Mouse (Mus musculus) intestine, embryonic 16.5 days (tissue): ENCODE data around the gene Aym1. TPM values are rescaled to one million over a fixed set of nuclear protein-coding genes. Genes with fewer than 3 reads are reported as not detected.

Experiments
- ATAC-seq: fragments of 200-750 bp; cut with Nextera tagmentation; 2 replicates; pipeline ENCODE4 v1.8.0; 2017; ENCODE audit warnings: moderate TSS enrichment, moderate library complexity
- H3K27ac ChIP-seq: fragments of 300-500 bp; sonication (generic); 2 replicates; pipeline ENCODE4 v1.5.1; 2014; ENCODE audit warnings: mild to moderate bottlenecking, low read length
- H3K27me3 ChIP-seq: fragments of 300-500 bp; sonication (generic); replicated peaks from 2 replicates; pipeline ENCODE4 v1.6.1; 2014; ENCODE audit warnings: low read length, control low read depth, mixed read lengths; ENCODE audit not compliant: control insufficient read depth, insufficient read depth
- H3K36me3 ChIP-seq: fragments of 300-500 bp; sonication (generic); 2 replicates; pipeline ENCODE4 v1.6.1; 2014; ENCODE audit warnings: low read length, control low read depth; ENCODE audit not compliant: control insufficient read depth, insufficient read depth
- H3K4me1 ChIP-seq: fragments of 300-500 bp; sonication (generic); 2 replicates; pipeline ENCODE4 v1.6.1; 2014; ENCODE audit warnings: low read length, control low read depth, mixed read lengths; ENCODE audit not compliant: control insufficient read depth, insufficient read depth
- H3K4me2 ChIP-seq: fragments of 300-500 bp; sonication (generic); 2 replicates; pipeline ENCODE4 v1.6.1; 2014; ENCODE audit warnings: low read depth, low read length, control low read depth
- H3K4me3 ChIP-seq: fragments of 300-500 bp; sonication (generic); 2 replicates; pipeline ENCODE4 v1.5.1; 2014; ENCODE audit warnings: mild to moderate bottlenecking, low read length
- H3K9ac ChIP-seq: fragments of 300-500 bp; sonication (generic); 2 replicates; pipeline ENCODE4 v1.6.1; 2014; ENCODE audit warnings: low read depth, low read length
- H3K9me3 ChIP-seq: fragments of 300-500 bp; sonication (generic); 2 replicates; pipeline ENCODE4 v1.6.1; 2016; ENCODE audit warnings: low read length, control low read depth; ENCODE audit not compliant: control insufficient read depth
- WGBS: fragments of 180-500 bp; shearing (Covaris S2); extraction: QIAGEN DNeasy Blood & Tissue Kit; methylation state at CpG from one replicate; pipeline ENCODE4 v1.1.7; 2014; 5-methylcytosine and 5-hydroxymethylcytosine counted together
- polyA plus RNA-seq: library from polyadenylated mRNA; unstranded; fragments of >200 nt; fragmentation: Nextera tagmentation; extraction: Ambion mirVana; gene quantifications from 2 replicates; pipeline ENCODE4 v1.2.1, GENCODE M21; 2015

The Aym1 gene
- not detected in 2 replicates for polyA plus RNA-seq

DNA sequence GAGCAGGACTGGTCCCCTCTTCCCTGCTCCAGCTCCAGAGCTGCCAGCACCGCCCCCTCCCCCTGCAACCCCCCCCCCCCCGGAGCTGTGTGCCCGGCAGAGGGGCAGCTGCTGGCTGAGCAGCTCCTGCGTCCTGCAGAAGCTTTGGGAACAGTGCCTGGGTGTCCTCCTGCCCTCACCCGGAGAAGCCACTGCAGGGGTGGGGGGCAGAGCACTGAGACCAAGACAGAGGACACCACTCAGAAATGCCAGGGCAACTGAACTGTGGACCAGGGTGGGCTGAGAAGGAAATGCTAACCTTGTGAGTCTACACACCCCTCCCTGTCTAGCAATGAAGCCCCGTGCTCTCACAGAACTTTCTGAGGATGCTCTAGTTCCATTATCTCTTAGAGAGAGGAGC lies at the start of gene Aym1:
Aym1 (plus strand) TSS at position 109 of the 400 bp plus-strand sequence.
- Histone ChIP-seq H3K9me3 (no peaks in the 10 kb centered on the region), H3K9ac (no peak within 1 kb of the TSS), H3K4me2 (no peak within 1 kb of the TSS), H3K36me3 (no peaks in the 10 kb centered on the region), H3K4me1 (peaks cover 2% of the 10 kb centered on the region; the same call in 1 of the 2 replicates), H3K4me3 (no peak within 1 kb of the TSS), H3K27ac (no peak within 1 kb of the TSS), H3K27me3 (no peaks in the 10 kb centered on the region; the same call in 1 of the 2 replicates)
- WGBS, result 33% methylated on average over 4 of the region's 6 CpGs
- no peak for ATAC-seq

GRCm38 (mm10) chr5:113309491-113310376 lies 47.4 kb upstream of the Aym1 start:
- ATAC-seq, result no peak
- Histone ChIP-seq H3K36me3 (no peaks in the 10 kb centered on the region), H3K4me3 (peak overlapping the region; percentile 65), H3K27ac (no peak overlapping the region), H3K9ac (peak overlapping the region; percentile 76), H3K4me2 (peak overlapping the region; percentile 96), H3K27me3 (peaks cover 13% of the 10 kb centered on the region; the same call in 1 of the 2 replicates), H3K4me1 (peaks cover 14% of the 10 kb centered on the region; the same call in 1 of the 2 replicates), H3K9me3 (no peaks in the 10 kb centered on the region)
- WGBS, result 60% methylated on average over 22 of the region's 22 CpGs

- Histone ChIP-seq H3K4me2 (peak within 1 kb of the TSS; percentile 96), H3K9ac (peak within 1 kb of the TSS; percentile 76), H3K9me3 (no peaks in the 10 kb centered on the region), H3K27me3 (peaks cover 16% of the 10 kb centered on the region; the same call in 1 of the 2 replicates), H3K27ac (no peak within 1 kb of the TSS), H3K4me3 (peak within 1 kb of the TSS; percentile 65), H3K36me3 (no peaks in the 10 kb centered on the region), H3K4me1 (peaks cover 14% of the 10 kb centered on the region; the same call in 1 of the 2 replicates)
- WGBS, result 2% methylated on average over 50 of the region's 53 CpGs
- peak; percentile 88 for ATAC-seq
Observed at GRCm38 (mm10) chr5:113310377-113311003, 46.6 kb upstream of the Aym1 start, which contains the start of gene Sgsm1. Sgsm1 (minus strand) TSS chr5:113310786.

GRCm38 (mm10) chr5:113313998-113314397 lies 43.1 kb upstream of the Aym1 start:
- 0 out of 2 replicates have a peak, but pooled peaks have one; percentile 42 for ATAC-seq
- Histone ChIP-seq H3K4me1 (0 out of 2 replicates have a peak, but pooled peaks cover 2% of the 10 kb centered on the region), H3K9ac (no peak overlapping the region), H3K27me3 (peaks cover 9% of the 10 kb centered on the region; the same call in 1 of the 2 replicates), H3K4me2 (no peak overlapping the region), H3K27ac (no peak overlapping the region), H3K9me3 (no peaks in the 10 kb centered on the region), H3K4me3 (no peak overlapping the region), H3K36me3 (no peaks in the 10 kb centered on the region)
- WGBS, result under 1% methylated on average over 24 of the region's 24 CpGs

DNA sequence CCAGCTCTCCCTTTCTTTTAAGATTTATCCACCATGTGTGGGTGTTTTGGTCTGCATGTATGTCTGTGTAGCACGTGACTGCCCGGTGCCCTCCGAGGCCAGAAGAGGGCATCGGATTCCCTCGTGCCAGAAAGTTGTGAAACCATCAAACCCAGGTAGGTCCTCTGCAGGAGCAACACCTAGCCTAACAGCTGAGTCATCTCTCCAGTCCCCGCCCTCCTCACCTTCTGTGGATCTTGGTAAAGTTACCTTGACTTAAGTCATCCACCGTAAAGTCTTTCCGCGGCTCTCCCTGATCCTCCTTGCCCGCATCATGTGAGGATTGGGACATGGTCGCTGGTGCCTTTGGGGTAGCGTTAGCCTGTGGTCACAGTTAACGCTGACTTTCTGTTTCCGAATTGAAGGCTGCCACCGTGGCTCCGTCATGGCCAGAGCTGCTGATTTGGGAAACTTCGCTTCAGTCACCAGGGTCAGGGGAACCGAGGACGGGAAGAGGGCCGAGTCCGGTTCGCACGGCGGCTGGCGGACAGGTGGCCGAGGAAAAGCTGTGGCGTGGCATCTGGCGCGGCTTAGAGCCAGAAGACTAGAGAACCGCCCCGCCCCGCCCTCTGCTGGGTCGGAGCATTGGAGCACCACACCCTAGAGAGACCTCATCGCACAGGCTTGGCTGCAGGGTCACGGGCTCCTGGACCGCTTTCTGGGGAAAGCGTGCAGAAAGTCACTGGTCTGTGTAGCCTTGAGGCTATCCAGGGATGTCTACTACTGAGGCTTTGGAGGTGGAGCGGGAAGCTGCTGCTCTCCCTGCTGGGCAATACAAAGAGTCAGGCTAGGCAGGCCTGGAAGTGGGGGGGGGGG lies 33.1 kb upstream of the Aym1 start:
- no peaks in the 10 kb centered on the region for H3K9me3 ChIP-seq
- peaks cover 2% of the 10 kb centered on the region; the same call in 1 of the 2 replicates for H3K27me3 ChIP-seq
- peaks cover 9% of the 10 kb centered on the region for H3K4me1 ChIP-seq
- H3K36me3 ChIP-seq, result no peaks in the 10 kb centered on the region
- WGBS, result 3% methylated on average over 38 of the region's 38 CpGs
- peak overlapping the region; percentile 43 for H3K4me3 ChIP-seq
- H3K9ac ChIP-seq, result 0 out of 2 replicates have a peak overlapping the region, but pooled peaks have one; percentile 41
- ATAC-seq, result peak; percentile 73
- H3K4me2 ChIP-seq, result peak overlapping the region; percentile 80
- H3K27ac ChIP-seq, result no peak overlapping the region

DNA sequence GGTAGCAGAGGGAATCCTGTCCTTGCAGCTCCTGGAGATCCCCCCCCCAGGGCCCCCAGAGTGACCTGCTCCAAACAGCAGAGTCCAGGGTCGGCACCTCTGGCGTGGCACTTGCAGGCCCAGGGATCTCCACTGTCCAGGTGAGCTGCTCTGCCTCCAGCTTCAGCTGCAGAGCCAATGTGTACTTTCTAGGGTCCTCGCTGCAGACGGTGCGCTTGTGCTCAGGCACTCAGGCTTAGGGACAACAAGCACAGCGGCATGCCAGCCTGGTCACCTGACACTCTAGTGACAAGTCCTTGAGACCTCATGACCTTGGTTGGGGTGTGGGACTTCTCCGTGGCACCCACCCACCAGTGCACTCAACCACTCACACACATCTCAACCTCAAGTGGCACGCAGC lies 27.6 kb upstream of the Aym1 start:
- H3K27me3 ChIP-seq, result peaks cover 17% of the 10 kb centered on the region
- no peak overlapping the region for H3K27ac ChIP-seq
- no peak overlapping the region for H3K9ac ChIP-seq
- H3K4me3 ChIP-seq, result no peak overlapping the region
- H3K9me3 ChIP-seq, result no peaks in the 10 kb centered on the region
- WGBS, result 85% methylated on average over 8 of the region's 8 CpGs
- H3K36me3 ChIP-seq, result no peaks in the 10 kb centered on the region
- ATAC-seq, result no peak
- H3K4me2 ChIP-seq, result no peak overlapping the region
- no peaks in the 10 kb centered on the region for H3K4me1 ChIP-seq

GRCm38 (mm10) chr5:113330202-113330601 lies 26.9 kb upstream of the Aym1 start:
- no peak overlapping the region for H3K4me2 ChIP-seq
- no peaks in the 10 kb centered on the region for H3K9me3 ChIP-seq
- H3K27ac ChIP-seq, result no peak overlapping the region
- ATAC-seq, result no peak
- H3K4me1 ChIP-seq, result peaks cover 3% of the 10 kb centered on the region; the same call in 1 of the 2 replicates
- no peak overlapping the region for H3K9ac ChIP-seq
- no peak overlapping the region for H3K4me3 ChIP-seq
- 76% methylated on average over 3 of the region's 3 CpGs for WGBS
- no peaks in the 10 kb centered on the region for H3K36me3 ChIP-seq
- H3K27me3 ChIP-seq, result peaks cover 24% of the 10 kb centered on the region

- no peak for ATAC-seq
- H3K36me3 ChIP-seq, result no peaks in the 10 kb centered on the region
- H3K4me1 ChIP-seq, result peaks cover 11% of the 10 kb centered on the region
- H3K4me2 ChIP-seq, result no peak overlapping the region
- H3K4me3 ChIP-seq, result no peak overlapping the region
- WGBS, result 37% methylated on average over 12 of the region's 12 CpGs
- H3K9me3 ChIP-seq, result no peaks in the 10 kb centered on the region
- H3K9ac ChIP-seq, result no peak overlapping the region
- H3K27ac ChIP-seq, result no peak overlapping the region
- peaks cover 41% of the 10 kb centered on the region for H3K27me3 ChIP-seq
Observed at GRCm38 (mm10) chr5:113332239-113332638, 24.9 kb upstream of the Aym1 start.
